Comparison of ENCODE assay signal across 7 mouse cellular contexts in genomic region chr13:93792945-93793642, GRCm38 (mm10). TPM values are rescaled to one million over a fixed set of nuclear protein-coding genes. Genes with fewer than 3 reads are reported as not detected.
DNase-seq lines count a peak whose midpoint lies in the region; ATAC-seq lines count a peak whose summit lies in the region.

No protein-coding gene starts in this region.

- DNase-seq in thymus, postnatal 14 days = peak; percentile 41
- no peak for DNase-seq in thymus, adult 18-20 months
- peak; percentile 60 for DNase-seq in embryonic facial prominence, embryonic 10.5 days (ENCODE audit: low spot score)
- peak; percentile 53 for DNase-seq in naive thymus-derived CD4-positive, alpha-beta T cell, adult 2 months (ENCODE audit: low read depth)

- H3K9me3 ChIP-seq in embryonic facial prominence, embryonic 10.5 days = 0 out of 2 replicates have a peak, but pooled peaks cover 1% of the 10 kb centered on the region
- H3K9me3 ChIP-seq in hindbrain, embryonic 16.5 days (ENCODE audit: control insufficient read depth, low read length) = no peaks in the 10 kb centered on the region
- no peaks in the 10 kb centered on the region for H3K9me3 ChIP-seq in limb, embryonic 15.5 days

- peaks cover 1% of the 10 kb centered on the region; the same call in 1 of the 2 replicates for H3K36me3 ChIP-seq in embryonic facial prominence, embryonic 10.5 days (replicated peaks)
- no peaks in the 10 kb centered on the region for H3K36me3 ChIP-seq in hindbrain, embryonic 16.5 days (ENCODE audit: control insufficient read depth, insufficient read depth, low read length)
- H3K36me3 ChIP-seq in limb, embryonic 15.5 days = peaks cover 2% of the 10 kb centered on the region; the same call in 1 of the 2 replicates

- H3K4me3 ChIP-seq in embryonic facial prominence, embryonic 10.5 days = no peak overlapping the region
- H3K4me3 ChIP-seq in hindbrain, embryonic 16.5 days (ENCODE audit: low read length) = no peak overlapping the region
- H3K4me3 ChIP-seq in limb, embryonic 15.5 days = no peak overlapping the region

- no peak overlapping the region for H3K4me2 ChIP-seq in hindbrain, embryonic 16.5 days (ENCODE audit: low read length)
- no peak overlapping the region for H3K4me2 ChIP-seq in limb, embryonic 15.5 days

- H3K4me1 ChIP-seq in embryonic facial prominence, embryonic 10.5 days = peaks cover 8% of the 10 kb centered on the region
- no peaks in the 10 kb centered on the region for H3K4me1 ChIP-seq in hindbrain, embryonic 16.5 days (ENCODE audit: control insufficient read depth, insufficient read depth, low read depth, low read length)
- 0 out of 2 replicates have a peak, but pooled peaks cover 4% of the 10 kb centered on the region for H3K4me1 ChIP-seq in limb, embryonic 15.5 days

- ATAC-seq in hindbrain, embryonic 16.5 days = peak; percentile 83
- 0 out of 2 replicates have a peak, but pooled peaks have one; percentile 35 for ATAC-seq in limb, embryonic 15.5 days (ENCODE audit: insufficient number of reproducible peaks, low FRiP score, low TSS enrichment, low read depth)
- ATAC-seq in activated CD4-positive, CD25-positive, alpha-beta regulatory T cell, adult 4 months = no peak

- no peaks in the 10 kb centered on the region for H3K27me3 ChIP-seq in embryonic facial prominence, embryonic 10.5 days (replicated peaks; ENCODE audit: low read depth, poor library complexity, severe bottlenecking)
- H3K27me3 ChIP-seq in hindbrain, embryonic 16.5 days (replicated peaks; ENCODE audit: control insufficient read depth, insufficient read depth, low read length) = peaks cover 2% of the 10 kb centered on the region; the same call in 1 of the 2 replicates
- H3K27me3 ChIP-seq in limb, embryonic 15.5 days = no peaks in the 10 kb centered on the region

- 54% methylated on average over 11 of the region's 11 CpGs for WGBS in embryonic facial prominence, embryonic 10.5 days
- 52% methylated on average over 11 of the region's 11 CpGs for WGBS in hindbrain, embryonic 16.5 days
- 36% methylated on average over 11 of the region's 11 CpGs for WGBS in limb, embryonic 15.5 days

- no peak overlapping the region for H3K9ac ChIP-seq in hindbrain, embryonic 16.5 days (ENCODE audit: low read depth, low read length)
- no peak overlapping the region for H3K9ac ChIP-seq in limb, embryonic 15.5 days

- H3K27ac ChIP-seq in embryonic facial prominence, embryonic 10.5 days (replicated peaks) = no peak overlapping the region
- H3K27ac ChIP-seq in hindbrain, embryonic 16.5 days (ENCODE audit: low read depth, low read length) = no peak overlapping the region
- no peak overlapping the region for H3K27ac ChIP-seq in limb, embryonic 15.5 days

RNA-seq across cellular contexts. Expression of gene Arsb, which starts 21.7 kb away (rescaled TPM):
- polyA plus RNA-seq in embryonic facial prominence, embryonic 10.5 days (2016; fragmentation: Nextera tagmentation; extraction: Ambion mirVana) = 4.3 and 5.4 TPM in 2 replicates
- 12.1 and 14.1 TPM in 2 replicates for polyA plus RNA-seq in hindbrain, embryonic 16.5 days (2015; fragmentation: Nextera tagmentation; extraction: Ambion mirVana)
- 14.1 and 16.4 TPM in 2 replicates for polyA plus RNA-seq in limb, embryonic 15.5 days (2015; fragmentation: Nextera tagmentation; extraction: Ambion mirVana)
- polyA plus RNA-seq in activated CD4-positive, CD25-positive, alpha-beta regulatory T cell, adult 4 months (2017; shearing (Covaris generic)) = 1 to 10 TPM; 6.9 to 8.0 TPM

Comparison
In these comparisons a context has a peak if more than half of its experiments do, and no peak if none do; other contexts are left out.
1. DNase-seq: peak in thymus, postnatal 14 days (single experiment), embryonic facial prominence, embryonic 10.5 days (single experiment) and naive thymus-derived CD4-positive, alpha-beta T cell, adult 2 months (single experiment); none in thymus, adult 18-20 months (0 of 2).